Mouse (Mus musculus) common myeloid progenitor, adult 5-6 weeks (primary cell): ENCODE measurements around the gene Naa35. TPM values are rescaled to one million over a fixed set of nuclear protein-coding genes. Genes with fewer than 3 reads are reported as not detected.
A peak's percentile ranks its signal among the peaks of the same experiment; 100 is the strongest.

ENCODE experiments used
- ATAC-seq: replicated peaks from 2 replicates; pipeline ENCODE4 v1.8.0; 2016; ENCODE audit warnings: low read depth, mild to moderate bottlenecking, moderate TSS enrichment, inconsistent platforms; ENCODE audit not compliant: poor library complexity, severe bottlenecking
- total RNA-seq: library from RNA; stranded (forward); fragments of 200-1000, 187-1606 nt; gene quantifications from 2 replicates; pipeline ENCODE4 v1.2.3, GENCODE M21; 2017

The Naa35 gene
- total RNA-seq = 37.3 and 68.3 TPM in 2 replicates

DNA sequence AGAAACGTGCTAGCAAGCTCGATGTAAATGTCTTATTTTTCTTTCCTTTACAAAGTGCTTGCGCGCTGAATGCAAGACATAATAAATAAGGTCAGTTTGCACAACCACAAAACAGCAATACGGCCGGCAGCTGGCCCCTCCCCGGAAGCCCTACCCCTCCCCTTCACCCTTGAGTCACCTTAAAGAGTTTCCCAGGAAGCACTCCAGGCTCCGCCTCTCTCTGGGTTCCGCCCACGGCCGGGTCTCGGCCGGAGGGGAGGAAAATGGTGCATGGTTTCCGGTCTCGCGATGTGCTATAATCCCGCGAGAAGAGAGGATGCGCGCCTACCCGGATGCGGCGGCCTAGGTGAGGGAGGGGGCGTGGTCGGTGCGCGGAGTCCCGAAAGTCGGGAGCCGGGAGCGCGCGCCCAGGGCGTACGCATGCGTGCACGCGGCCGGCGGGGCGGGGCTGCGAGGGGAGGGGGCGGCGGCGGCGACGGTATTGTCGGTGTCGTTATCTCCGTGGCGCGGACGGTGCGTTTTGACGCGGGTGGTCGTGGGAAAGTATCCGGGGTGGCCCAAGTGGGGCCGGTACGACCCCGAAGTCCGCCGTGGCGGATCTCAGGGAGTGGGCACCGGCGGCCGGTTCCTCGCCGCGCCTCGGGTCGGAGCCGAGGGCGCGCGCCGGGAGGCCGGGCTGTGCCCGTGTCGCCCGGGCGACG is at the start of gene Naa35, which contains the start of gene Agtpbp1:
Gene Naa35 (plus strand): TSS at position 313 of the 701 bp plus-strand sequence.
Gene Agtpbp1 (minus strand): TSS at position 281 of the 701 bp plus-strand sequence.
- ATAC-seq = peak; percentile 95

DNA sequence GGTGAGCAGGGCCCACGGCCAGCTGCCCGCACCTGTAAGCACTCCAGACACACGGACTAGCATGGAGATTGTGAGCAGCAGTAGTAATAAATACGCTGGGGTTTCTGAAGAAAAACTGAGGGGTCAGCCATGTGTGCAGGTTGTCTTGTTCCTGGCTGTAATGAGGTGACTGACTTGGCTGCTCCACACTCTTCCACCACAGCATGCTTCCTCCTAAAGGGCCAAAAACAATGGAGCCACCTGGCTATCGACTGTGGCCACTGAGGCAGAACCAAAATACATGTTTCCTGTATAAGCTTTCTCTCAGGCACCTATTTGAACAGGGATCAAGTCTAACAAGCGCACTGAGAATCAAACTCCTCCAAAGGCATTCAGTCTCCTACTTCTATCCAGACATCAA is 49.3 kb upstream of the Naa35 start:
- ATAC-seq = no peak

DNA sequence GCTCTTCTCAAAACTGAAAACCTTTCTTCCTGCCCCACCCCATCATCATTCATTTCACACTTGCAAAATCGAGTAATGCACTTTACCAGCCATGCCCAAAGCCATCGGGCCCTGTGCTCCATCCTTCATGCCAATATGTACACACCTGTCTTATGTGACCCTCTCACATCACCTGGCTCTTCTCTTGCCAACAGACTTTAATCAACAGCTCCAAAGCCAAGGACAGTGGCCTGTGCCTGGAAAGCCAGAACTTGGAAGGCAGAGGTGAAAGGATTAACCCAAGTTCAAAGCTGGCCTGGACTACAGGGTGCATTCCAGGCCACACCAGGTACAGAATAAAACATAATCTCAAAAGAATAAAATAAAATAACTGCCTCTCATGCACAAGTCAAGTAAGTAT is 48.4 kb upstream of the Naa35 start:
- no peak for ATAC-seq

DNA sequence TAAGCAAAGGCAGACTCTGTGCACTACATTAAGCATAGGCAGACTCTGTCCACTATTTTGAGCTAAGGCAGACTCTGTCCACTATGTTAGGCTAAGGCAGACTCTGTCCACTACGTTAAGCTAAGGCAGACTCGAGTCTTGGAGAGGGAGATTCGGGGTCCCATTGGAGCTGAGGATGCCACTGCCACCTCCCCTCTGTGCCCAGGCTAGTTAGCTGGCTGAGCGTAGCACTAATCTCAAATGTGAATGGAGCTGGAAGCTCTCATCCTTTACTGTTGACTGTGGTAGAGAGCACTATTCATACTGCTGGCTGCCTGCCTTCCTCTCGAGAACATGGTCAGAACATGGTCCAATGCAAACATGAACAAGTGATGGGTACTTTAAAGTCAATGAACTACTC is 46.4 kb upstream of the Naa35 start:
- no peak for ATAC-seq

DNA sequence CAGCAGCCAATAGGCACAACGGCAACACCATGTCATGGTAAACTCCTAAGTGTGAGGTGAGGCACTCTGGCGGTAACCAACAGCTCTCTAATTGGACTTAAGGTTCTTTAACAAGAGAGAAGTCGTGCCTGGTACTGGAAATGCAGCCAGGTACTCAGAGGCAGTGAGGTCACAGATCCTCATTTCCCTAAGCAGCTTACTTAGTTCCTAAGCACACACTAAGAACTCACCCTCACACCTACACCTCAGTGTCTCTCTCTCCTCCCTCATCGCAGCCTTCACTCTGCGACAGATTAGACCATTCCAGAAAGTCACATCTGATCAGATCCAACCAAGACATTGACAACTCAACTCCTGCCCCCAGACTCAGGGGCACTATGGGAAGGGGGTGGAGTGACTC is 45.0 kb upstream of the Naa35 start:
- no peak for ATAC-seq

DNA sequence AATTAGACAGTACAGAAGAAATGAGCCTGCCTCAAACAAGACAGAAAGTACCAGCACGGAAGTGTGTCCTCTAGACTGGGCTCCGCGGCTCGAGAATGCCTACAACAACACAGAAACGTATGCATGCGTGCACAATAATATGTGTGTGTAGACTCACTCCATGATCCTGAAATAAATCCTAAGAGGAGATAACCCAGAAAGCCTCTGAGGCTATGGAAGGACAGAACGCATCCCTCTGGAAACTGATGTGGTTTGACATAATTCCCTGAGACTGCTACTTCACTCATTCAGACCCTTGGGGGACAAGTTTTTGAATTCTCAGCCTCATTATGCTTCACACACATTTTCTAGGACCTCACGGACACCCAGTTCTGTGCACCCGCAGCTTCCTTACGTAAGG is 42.6 kb upstream of the Naa35 start:
- no peak for ATAC-seq

DNA sequence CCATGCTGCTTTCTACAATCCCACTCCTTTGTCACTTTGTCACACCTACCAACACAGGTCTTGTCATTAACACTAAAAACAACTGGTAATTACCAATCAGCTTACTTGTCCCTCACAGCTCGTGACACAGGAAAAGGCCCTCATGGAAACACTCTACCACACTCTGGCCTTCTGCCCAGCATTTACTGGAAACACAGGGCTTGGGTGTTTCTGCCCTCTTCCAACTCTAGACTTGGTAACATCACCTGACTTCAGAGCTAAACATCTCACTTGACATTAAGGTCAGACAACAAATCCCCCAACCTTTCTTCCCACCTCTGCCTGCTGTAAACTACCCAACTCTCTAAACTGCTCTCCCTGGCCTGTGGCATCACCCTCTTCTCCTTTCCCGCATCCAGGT is 38.0 kb upstream of the Naa35 start:
- peak; percentile 43 for ATAC-seq

DNA sequence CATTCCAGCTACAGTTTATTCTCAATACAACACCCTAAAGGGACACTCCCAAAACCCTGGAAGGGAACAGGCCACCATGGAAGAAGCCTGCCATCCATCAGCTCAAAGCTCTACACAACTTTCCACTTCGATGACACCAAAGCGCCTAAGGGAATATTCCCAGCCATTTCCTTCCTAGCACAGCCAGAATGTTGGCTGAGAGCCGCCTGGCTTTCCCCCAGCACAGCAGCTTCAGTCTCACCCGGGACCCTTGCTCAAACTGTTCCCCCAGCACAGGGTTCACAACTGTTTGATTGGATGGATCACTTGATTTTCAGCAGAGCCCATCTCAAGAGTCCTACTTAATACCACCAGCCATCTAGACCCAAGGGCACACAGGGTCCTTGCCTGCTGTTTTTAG is 37.3 kb upstream of the Naa35 start:
- no peak for ATAC-seq

DNA sequence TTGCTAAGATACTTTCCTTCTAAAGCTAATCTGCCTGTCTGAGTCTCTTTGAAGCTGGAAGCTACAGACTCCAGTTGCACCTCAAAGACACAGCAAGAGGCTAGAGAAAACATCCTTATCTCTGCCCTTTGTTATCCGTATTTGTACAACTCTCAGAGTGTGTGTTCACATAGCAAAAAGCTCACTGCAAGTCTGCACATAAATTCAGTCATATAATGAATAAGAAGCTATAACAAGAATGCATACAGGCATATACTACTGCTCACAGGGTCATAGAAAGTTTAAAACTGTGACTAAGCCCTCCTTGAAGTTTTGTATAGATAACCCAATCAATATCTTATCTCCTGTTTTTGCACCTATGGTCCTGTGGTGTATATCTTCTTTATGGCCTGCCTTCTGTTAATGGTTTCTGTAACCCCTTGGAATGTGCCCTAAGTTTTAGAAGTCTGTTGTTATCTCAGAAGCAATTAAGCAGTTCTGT is 35.7 kb upstream of the Naa35 start:
- 0 out of 2 replicates have a peak, but pooled peaks have one; percentile 26 for ATAC-seq

DNA sequence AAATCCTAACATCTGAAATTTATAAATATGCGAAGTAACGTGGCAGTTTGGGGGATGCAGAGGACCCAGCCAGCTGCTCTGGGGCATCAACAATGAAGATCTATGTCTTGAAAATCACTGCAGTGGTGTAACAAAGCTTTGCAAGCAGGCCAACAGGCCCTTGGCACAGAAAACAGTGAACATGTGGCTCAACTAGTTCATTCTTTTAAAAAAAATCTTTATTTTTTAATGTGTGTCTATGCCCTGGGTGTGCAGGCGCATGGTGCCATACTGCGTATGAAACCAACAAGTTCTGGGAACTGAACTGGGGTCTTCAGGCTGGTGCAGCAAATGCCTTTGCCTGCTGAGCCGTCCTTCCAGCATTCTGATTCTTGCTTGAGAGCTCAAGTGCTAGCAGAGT is 32.8 kb upstream of the Naa35 start:
- no peak for ATAC-seq

DNA sequence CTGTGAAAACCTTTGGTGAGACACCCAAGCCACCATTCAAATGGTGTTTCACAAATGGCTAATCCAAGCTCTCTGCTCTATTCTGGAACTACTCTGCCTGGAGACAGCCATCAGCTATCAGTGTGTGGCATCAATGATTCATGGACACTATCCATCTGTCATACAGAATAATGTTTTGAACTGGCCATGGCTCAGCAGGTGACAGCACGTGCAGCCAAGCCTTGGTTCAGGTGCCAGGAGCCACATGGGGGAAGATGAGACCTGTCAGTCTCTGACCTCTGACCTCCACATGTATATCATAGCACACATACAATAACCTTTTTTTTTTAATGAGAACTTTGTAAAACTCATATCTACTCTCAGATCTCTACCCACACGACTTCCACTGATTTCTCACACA is 32.3 kb upstream of the Naa35 start:
- ATAC-seq = no peak

DNA sequence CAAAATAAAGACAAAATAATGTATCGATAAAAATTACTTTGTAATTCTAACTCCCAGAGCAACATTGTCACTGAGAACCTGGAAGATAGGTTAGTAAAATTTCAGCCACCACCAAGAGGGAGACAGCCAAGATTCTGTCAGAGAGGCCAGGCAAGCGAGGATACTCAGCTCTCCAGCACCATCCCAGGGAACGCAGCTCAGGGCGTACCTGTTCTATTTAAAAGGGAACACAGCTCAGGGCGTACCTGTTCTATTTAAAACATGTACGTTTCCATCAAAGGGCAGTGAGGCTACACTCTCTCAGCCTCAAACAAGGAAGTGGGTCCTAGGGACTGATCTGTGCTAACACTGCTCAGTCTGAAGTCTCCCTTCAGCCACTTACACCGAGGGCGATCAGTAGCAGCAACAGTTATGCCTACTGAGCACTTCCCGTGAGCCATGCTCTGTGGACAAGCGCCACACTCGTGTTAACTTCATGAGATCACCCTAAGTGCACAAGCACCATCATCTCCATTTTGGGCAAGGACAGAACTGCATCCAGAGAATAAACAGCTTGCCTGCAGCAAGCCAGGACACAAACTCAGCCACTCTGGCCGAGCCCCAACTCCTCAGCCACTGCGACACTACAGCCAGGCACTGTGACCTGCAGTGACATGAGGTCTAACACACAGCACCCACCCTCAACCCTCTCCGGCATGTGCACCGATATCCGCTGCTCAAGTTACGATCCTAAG is 30.1 kb upstream of the Naa35 start:
- no peak for ATAC-seq

DNA sequence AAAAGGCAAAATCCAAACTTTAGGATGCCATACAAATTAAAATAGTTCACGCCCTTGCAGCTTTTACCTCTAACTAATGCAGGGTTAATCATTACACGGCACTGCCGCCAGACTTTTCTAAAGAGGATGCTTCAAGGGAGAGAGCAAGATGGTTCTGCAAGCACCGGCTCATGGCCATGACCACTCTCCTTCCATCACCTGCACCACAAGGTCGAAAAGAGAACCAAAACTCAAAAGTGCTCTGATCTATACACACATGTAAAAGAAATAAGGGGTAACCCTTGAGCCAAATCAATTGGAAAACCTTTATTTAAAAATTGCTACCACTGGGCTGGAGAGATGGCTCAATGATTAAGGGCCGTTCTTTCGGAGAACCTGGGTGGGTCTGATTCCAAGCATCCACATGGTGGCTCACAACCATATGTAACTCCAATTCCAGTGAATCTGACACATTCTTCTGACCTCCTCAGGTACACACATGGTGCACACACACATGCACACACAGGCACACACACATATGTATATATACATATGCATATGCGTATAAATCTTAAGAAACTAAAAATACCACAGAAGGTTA is 29.4 kb upstream of the Naa35 start:
- ATAC-seq = no peak

DNA sequence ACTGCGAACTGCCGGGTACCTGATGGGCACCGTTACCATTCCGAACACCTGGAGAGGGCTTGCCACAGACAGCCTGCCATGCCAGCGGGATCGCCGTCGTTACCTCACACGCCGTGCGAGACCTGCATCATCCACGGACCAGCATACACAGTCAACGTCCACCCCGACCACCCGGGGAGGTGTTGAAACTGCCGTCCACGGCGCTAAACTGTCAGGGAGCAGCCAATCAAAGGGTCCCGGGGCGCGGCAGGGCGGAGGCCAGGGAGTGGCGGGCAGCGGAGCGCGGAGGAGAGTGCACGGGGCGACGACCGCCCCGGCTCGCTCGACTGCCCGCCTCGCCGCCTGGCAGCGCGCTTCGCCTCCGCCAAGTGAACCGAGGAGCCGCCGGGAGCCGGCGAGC is 28.4 kb upstream of the Naa35 start:
- peak; percentile 74 for ATAC-seq

DNA sequence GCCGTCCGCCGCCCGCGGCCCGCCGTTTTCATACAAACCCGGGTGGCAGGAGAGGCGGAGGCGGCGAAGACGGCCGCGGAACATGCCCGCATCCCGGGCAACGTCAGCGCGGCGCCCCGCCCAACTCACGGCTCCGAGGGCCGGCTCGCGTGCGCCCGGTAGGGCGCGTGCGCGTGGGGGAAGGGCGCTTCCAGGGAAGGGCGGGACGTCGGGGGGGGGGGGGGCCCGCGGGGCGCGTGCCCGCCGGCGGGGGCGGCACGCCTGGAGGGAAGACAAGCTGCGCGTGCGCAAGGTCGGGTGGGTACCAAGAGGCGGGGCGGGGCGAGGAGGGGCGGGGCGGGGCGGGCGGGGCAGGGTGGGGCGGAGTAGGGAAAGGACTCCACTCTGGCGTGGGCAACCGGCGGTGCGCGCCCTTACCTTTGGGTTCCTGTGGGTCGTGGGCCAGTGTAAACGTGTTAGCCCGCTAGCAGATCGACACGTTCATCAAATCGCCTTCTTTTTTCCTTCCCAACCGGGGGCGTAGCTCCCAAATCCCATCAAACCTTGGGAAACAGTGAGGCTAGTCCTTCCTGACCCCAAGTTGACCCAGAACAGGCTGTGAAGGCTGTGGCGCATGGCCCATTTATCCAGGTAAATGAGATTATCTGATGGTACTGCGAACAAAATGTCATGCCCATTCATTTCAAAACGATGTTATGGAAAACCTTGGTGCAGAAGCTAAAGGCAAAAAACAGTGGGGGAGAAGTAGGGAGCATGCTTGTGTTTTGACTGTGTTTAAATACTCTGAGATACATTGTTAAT is 27.7 kb upstream of the Naa35 start:
- ATAC-seq = peak; percentile 70

DNA sequence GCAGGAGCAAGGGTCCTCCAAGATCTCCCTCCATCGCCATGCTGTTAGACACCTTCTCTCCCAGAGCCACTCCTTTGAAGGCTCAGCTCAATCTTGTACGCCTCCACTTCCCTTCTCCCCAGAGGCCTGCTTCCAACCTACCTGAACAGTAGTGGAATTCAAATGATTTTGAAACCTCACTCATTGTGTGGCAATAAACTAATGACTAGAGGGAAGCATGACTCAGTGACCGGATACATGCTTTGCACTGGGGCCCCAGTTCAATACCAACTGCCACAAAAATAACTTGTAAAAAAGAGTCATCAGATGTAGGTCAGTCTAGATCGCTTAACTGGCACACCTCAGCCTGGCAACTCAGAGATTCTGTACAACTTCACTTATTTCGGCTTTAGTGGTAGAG is 26.3 kb upstream of the Naa35 start:
- ATAC-seq = no peak

DNA sequence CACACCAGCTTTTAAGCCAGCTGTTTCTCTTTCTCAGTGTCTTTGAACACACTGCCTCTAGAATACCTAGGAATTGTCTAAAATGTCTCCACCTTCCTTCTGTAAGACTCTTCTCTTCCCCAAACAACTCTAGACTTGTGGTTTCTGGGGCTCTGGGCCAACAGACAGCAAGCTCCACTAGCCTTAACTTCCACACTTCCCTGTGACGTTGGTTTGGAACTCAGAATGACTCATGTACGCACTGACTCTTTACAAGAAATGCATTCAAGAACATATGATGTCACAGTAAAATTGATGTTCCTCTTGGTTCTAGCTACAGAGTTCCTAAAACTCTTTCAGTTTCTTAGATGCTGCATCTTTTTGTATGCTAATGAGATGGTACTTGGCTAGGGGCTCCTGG is 22.6 kb upstream of the Naa35 start:
- ATAC-seq = peak; percentile 59

DNA sequence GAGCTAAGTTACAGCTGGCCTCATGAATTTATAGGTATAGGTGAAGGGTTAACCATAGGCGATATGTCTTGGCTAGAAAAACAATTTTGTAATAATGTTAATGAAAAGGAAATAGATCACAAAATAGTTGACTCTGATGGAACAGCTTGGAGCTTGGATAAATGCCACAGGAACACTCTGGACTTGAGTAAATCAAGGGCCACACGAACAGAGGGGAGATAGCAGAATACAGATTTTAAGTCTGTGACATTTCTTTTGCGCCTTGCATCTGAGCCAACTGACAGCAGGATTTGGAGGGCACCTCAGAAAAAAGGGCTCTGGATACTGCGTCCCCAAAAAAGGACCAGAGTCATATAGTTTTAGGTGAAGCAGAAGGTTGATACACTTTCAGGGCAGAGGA is 20.6 kb upstream of the Naa35 start:
- no peak for ATAC-seq

DNA sequence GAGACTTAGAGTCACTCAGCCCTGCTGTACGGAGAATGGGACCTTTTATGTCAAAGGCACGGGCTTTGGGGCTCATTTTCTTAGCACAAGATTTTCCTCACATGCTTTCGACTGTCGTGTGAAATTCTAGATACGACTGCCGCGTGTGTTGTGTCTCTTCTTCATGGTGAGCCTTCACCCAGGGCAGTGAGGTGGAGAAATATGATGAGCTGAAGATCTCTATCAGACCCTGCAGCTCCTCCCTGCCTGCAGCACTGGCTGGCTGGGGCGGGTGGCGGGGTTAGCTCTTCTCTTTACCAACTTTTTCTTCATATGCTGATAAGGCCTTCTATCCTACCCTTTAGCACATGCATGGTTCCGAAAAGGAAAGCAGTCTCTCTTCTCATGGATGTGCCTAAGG is 20.1 kb upstream of the Naa35 start:
- ATAC-seq = no peak

DNA sequence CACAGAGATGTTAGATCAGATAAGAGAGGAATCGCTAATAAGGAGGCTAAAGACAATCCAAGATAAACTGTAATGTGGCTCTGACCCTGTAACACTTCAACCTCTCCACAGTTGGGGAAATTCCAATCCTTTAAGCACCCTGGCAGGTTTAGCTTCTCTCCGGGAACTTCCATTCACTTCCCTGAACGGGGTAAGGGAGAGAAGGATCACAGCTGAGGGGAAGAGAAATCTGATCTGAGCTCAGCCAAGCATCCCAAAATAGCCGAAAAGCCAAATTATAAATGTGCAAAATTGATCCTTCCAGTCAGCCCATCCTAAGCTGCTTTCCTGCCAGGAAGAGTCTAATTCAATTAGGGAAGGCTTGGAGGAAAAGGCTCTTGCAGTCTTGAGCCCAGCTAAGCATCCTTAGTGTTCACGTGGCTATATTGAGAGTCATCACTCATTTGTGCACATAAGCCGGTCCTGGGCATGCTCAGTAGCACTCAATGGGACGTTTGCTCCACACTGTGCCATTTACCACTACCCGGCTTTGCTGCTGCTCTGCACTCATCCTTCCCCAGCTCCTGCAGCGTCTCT is 19.0 kb upstream of the Naa35 start:
- no peak for ATAC-seq
